Comparison of ENCODE assay signal across 7 mouse cellular contexts in genomic region chr5:33589221-33589888, GRCm38 (mm10). TPM values are rescaled to one million over a fixed set of nuclear protein-coding genes. Genes with fewer than 3 reads are reported as not detected.
DNase-seq lines count a peak whose midpoint lies in the region; ATAC-seq and TF ChIP-seq lines count a peak whose summit lies in the region.

No protein-coding gene starts in this region.

- H3K36me3 ChIP-seq in forebrain, postnatal 0 days (ENCODE audit: insufficient read depth) = no peaks in the 10 kb centered on the region
- H3K36me3 ChIP-seq in hindbrain, embryonic 13.5 days = no peaks in the 10 kb centered on the region
- no peaks in the 10 kb centered on the region for H3K36me3 ChIP-seq in midbrain, embryonic 14.5 days (ENCODE audit: control insufficient read depth, insufficient read depth, low read length)

- H3K4me1 ChIP-seq in cerebellum, adult 2 months (ENCODE audit: control insufficient read depth, insufficient read depth, low read length) = peaks cover 5% of the 10 kb centered on the region; the same call in 1 of the 2 replicates
- H3K4me1 ChIP-seq in forebrain, postnatal 0 days (ENCODE audit: insufficient read depth) = no peaks in the 10 kb centered on the region
- H3K4me1 ChIP-seq in hindbrain, embryonic 13.5 days (replicated peaks) = peaks cover 9% of the 10 kb centered on the region
- no peaks in the 10 kb centered on the region for H3K4me1 ChIP-seq in midbrain, embryonic 14.5 days (ENCODE audit: control insufficient read depth, insufficient read depth, low read length)

- no peaks in the 10 kb centered on the region for H3K27me3 ChIP-seq in cerebellum, adult 2 months (ENCODE audit: control insufficient read depth, insufficient read depth, low read length)
- 0 out of 2 replicates have a peak, but pooled peaks cover 5% of the 10 kb centered on the region for H3K27me3 ChIP-seq in forebrain, postnatal 0 days (ENCODE audit: insufficient read depth, low read length)
- peaks cover 24% of the 10 kb centered on the region; the same call in 1 of the 2 replicates for H3K27me3 ChIP-seq in hindbrain, embryonic 13.5 days
- no peaks in the 10 kb centered on the region for H3K27me3 ChIP-seq in midbrain, embryonic 14.5 days (ENCODE audit: control insufficient read depth, insufficient read depth, low read length)

- TF ChIP-seq POLR2A in cerebellum, adult 2 months (IDR thresholded peaks at IDR 0.05; ENCODE audit: borderline replicate concordance, insufficient read depth, low read length) = no peak

- H3K27ac ChIP-seq in cerebellum, adult 2 months (ENCODE audit: insufficient read depth, low read length) = no peak overlapping the region
- H3K27ac ChIP-seq in forebrain, postnatal 0 days (ENCODE audit: low read depth, low read length) = no peak overlapping the region
- H3K27ac ChIP-seq in hindbrain, embryonic 13.5 days = no peak overlapping the region
- H3K27ac ChIP-seq in midbrain, embryonic 14.5 days (replicated peaks; ENCODE audit: low read depth, low read length) = no peak overlapping the region

- ATAC-seq in forebrain, postnatal 0 days = peak; percentile 77
- ATAC-seq in hindbrain, embryonic 13.5 days (ENCODE audit: low FRiP score) = peak; percentile 65; the same call in 1 of the 2 replicates
- peak; percentile 66; the same call in 1 of the 2 replicates for ATAC-seq in midbrain, embryonic 14.5 days (ENCODE audit: low FRiP score, low TSS enrichment)

- TF ChIP-seq CTCF in cerebellum, adult 2 months (IDR thresholded peaks at IDR 0.05; ENCODE audit: borderline replicate concordance, insufficient read depth, low read depth, low read length) = peak; percentile 96
- TF ChIP-seq CTCF in forebrain, postnatal 0 days (IDR thresholded peaks at IDR 0.05; ENCODE audit: low read depth) = peak; percentile 99

- no peak overlapping the region for H3K4me2 ChIP-seq in forebrain, postnatal 0 days (ENCODE audit: low read depth)
- no peak overlapping the region for H3K4me2 ChIP-seq in hindbrain, embryonic 13.5 days
- no peak overlapping the region for H3K4me2 ChIP-seq in midbrain, embryonic 14.5 days (ENCODE audit: low read length)

- no peak overlapping the region for H3K9ac ChIP-seq in forebrain, postnatal 0 days
- peak overlapping the region; percentile 5; the same call in 1 of the 2 replicates for H3K9ac ChIP-seq in hindbrain, embryonic 13.5 days
- H3K9ac ChIP-seq in midbrain, embryonic 14.5 days (replicated peaks; ENCODE audit: low read length) = 0 out of 2 replicates have a peak overlapping the region, but pooled peaks have one; percentile 4

- no peak overlapping the region for H3K4me3 ChIP-seq in cerebellum, adult 2 months (replicated peaks; ENCODE audit: insufficient read depth, low read depth, low read length)
- H3K4me3 ChIP-seq in forebrain, postnatal 0 days (ENCODE audit: low read depth, low read length) = no peak overlapping the region
- no peak overlapping the region for H3K4me3 ChIP-seq in hindbrain, embryonic 13.5 days
- no peak overlapping the region for H3K4me3 ChIP-seq in midbrain, embryonic 14.5 days (replicated peaks; ENCODE audit: low read depth, low read length)

- peak; percentile 60 for DNase-seq in T-cell, adult 2 months (ENCODE audit: low spot score)
- peak; percentile 71 to 73 for DNase-seq in cerebellum, adult 2 months
- peak; percentile 87 for DNase-seq in forebrain, postnatal 0 days
- DNase-seq in left cerebral cortex, postnatal 10 days (ENCODE audit: extremely low spot score in 1 of 2, low spot score in 2 of 2) = peak; percentile 51 to 82
- DNase-seq in midbrain, embryonic 14.5 days = peak; percentile 92
- DNase-seq in spleen, adult 12 weeks (ENCODE audit: low spot score) = peak; percentile 51

- no peaks in the 10 kb centered on the region for H3K9me3 ChIP-seq in forebrain, postnatal 0 days (ENCODE audit: low read length)
- H3K9me3 ChIP-seq in hindbrain, embryonic 13.5 days = no peaks in the 10 kb centered on the region
- H3K9me3 ChIP-seq in midbrain, embryonic 14.5 days (ENCODE audit: control insufficient read depth, low read length) = no peaks in the 10 kb centered on the region

- intact Hi-C loops in left cerebral cortex, postnatal 10 days (cut with DNase I) = loop anchor here (2.0 kb wide), 1 partner anchor 197 kb away; no protein-coding TSS in a partner anchor

- WGBS in cerebellum, adult 2 months = 64% methylated on average over 5 of the region's 5 CpGs
- WGBS in forebrain, postnatal 0 days = 65% methylated on average over 5 of the region's 5 CpGs
- 67% methylated on average over 5 of the region's 5 CpGs for WGBS in hindbrain, embryonic 13.5 days
- WGBS in midbrain, embryonic 14.5 days = 66% methylated on average over 5 of the region's 5 CpGs

RNA-seq across cellular contexts. Expression of gene Fam53a, which starts 40.1 kb away (rescaled TPM):
- 18.0 and 18.5 TPM in 2 replicates for polyA plus RNA-seq in cerebellum, adult 2 months (2012; rRNA removed)
- 20.9 and 36.6 TPM in 2 replicates for total RNA-seq in forebrain, postnatal 0 days (2014; rRNA removed)
- 37.5 and 40.0 TPM in 2 replicates for polyA plus RNA-seq in forebrain, postnatal 0 days (2015; fragmentation: Nextera tagmentation; extraction: Ambion mirVana)
- polyA plus RNA-seq in hindbrain, embryonic 13.5 days (2015; fragmentation: Nextera tagmentation; extraction: Ambion mirVana) = 35.8 and 37.2 TPM in 2 replicates
- 10 to 100 TPM; 17.3 to 19.6 TPM for total RNA-seq in left cerebral cortex, postnatal 10 days (2021)
- 31.4 and 35.4 TPM in 2 replicates for polyA plus RNA-seq in midbrain, embryonic 14.5 days (2014; fragmentation: Nextera tagmentation; extraction: Ambion mirVana)

RNA-seq across cellular contexts. Expression of gene Gm9903, which starts 40.4 kb away (rescaled TPM):
- 0.93 and 1.1 TPM in 2 replicates for polyA plus RNA-seq in cerebellum, adult 2 months (2012; rRNA removed)
- total RNA-seq in forebrain, postnatal 0 days (2014; rRNA removed) = 1.00 TPM in 1 of 2 replicates, not detected in the other
- 0.39 and 0.59 TPM in 2 replicates for polyA plus RNA-seq in forebrain, postnatal 0 days (2015; fragmentation: Nextera tagmentation; extraction: Ambion mirVana)
- polyA plus RNA-seq in hindbrain, embryonic 13.5 days (2015; fragmentation: Nextera tagmentation; extraction: Ambion mirVana) = 0.86 and 0.87 TPM in 2 replicates
- under 1 TPM; 0.51 to 0.59 TPM for total RNA-seq in left cerebral cortex, postnatal 10 days (2021)
- 0.65 and 0.83 TPM in 2 replicates for polyA plus RNA-seq in midbrain, embryonic 14.5 days (2014; fragmentation: Nextera tagmentation; extraction: Ambion mirVana)
